Mouse (Mus musculus): ENCODE results near the gene Bcl2l1. TPM values are rescaled to one million over a fixed set of nuclear protein-coding genes. Genes with fewer than 3 reads are reported as not detected.

Gene Bcl2l1
- total RNA-seq, 2 experiments from 2014 or later: 14.4 to 28.6 TPM

GRCm38 (mm10) chr2:152783241-152783640 lies 48.3 kb downstream of the Bcl2l1 start:
- DNase-seq: no peak
- intact Hi-C loops (cut with DNase I; ENCODE audit: low total_unique reads): no loop called here

GRCm38 (mm10) chr2:152782656-152783055 lies 48.9 kb downstream of the Bcl2l1 start:
- intact Hi-C loops (cut with DNase I; ENCODE audit: low total_unique reads): no loop called here
- no peak for DNase-seq

GRCm38 (mm10) chr2:152781031-152781711 lies 50.4 kb downstream of the Bcl2l1 start:
- no peak for DNase-seq

GRCm38 (mm10) chr2:152780466-152780865 lies 51.1 kb downstream of the Bcl2l1 start:
- intact Hi-C loops (cut with DNase I; ENCODE audit: low total_unique reads): no loop called here
- no peak for DNase-seq

More at GRCm38 (mm10) chr2:152781031-152781711, 50.4 kb downstream of the Bcl2l1 start:
- intact Hi-C loops (cut with DNase I; ENCODE audit: low total_unique reads): no loop called here

- intact Hi-C loops (cut with DNase I; ENCODE audit: low total_unique reads): no loop called here
- no peak for DNase-seq
Observed at GRCm38 (mm10) chr2:152777081-152777480, 54.4 kb downstream of the Bcl2l1 start.

GRCm38 (mm10) chr2:152776435-152776834 lies 55.1 kb downstream of the Bcl2l1 start:
- intact Hi-C loops (cut with DNase I; ENCODE audit: low total_unique reads): no loop called here
- DNase-seq: no peak

- DNase-seq: no peak
- intact Hi-C loops (cut with DNase I; ENCODE audit: low total_unique reads): no loop called here
Observed at GRCm38 (mm10) chr2:152776019-152776418, 55.5 kb downstream of the Bcl2l1 start.

- intact Hi-C loops (cut with DNase I; ENCODE audit: low total_unique reads): no loop called here
- no peak for DNase-seq
Observed at GRCm38 (mm10) chr2:152775357-152775756, 56.2 kb downstream of the Bcl2l1 start.

- intact Hi-C loops (cut with DNase I; ENCODE audit: low total_unique reads): no loop called here
Observed at GRCm38 (mm10) chr2:152772231-152772630, 59.3 kb downstream of the Bcl2l1 start.

GRCm38 (mm10) chr2:152771571-152771970 lies 60.0 kb downstream of the Bcl2l1 start:
- no peak for DNase-seq
- intact Hi-C loops (cut with DNase I; ENCODE audit: low total_unique reads): no loop called here

More at GRCm38 (mm10) chr2:152772231-152772630, 59.3 kb downstream of the Bcl2l1 start:
- DNase-seq: no peak

GRCm38 (mm10) chr2:152769677-152770076 lies 61.9 kb downstream of the Bcl2l1 start:
- no peak for DNase-seq
- intact Hi-C loops (cut with DNase I; ENCODE audit: low total_unique reads): loop anchor here (5.0 kb wide), 2 partner anchors 63 to 72 kb away; partner anchors contain the start of gene Bcl2l1

GRCm38 (mm10) chr2:152767618-152768271 lies 63.8 kb downstream of the Bcl2l1 start:
- intact Hi-C loops (cut with DNase I; ENCODE audit: low total_unique reads): loop anchor here (5.0 kb wide), 2 partner anchors 65 to 70 kb away; partner anchors contain the start of gene Bcl2l1
- peak; percentile 42 for DNase-seq

- intact Hi-C loops (cut with DNase I; ENCODE audit: low total_unique reads): loop anchor here (5.0 kb wide), 2 partner anchors 66 to 69 kb away; partner anchors contain the start of gene Bcl2l1
- peak; percentile 90 for DNase-seq
Observed at GRCm38 (mm10) chr2:152766387-152767123, 65.0 kb downstream of the Bcl2l1 start.

- intact Hi-C loops (cut with DNase I; ENCODE audit: low total_unique reads): loop anchor here (5.0 kb wide), 2 partner anchors 67 to 68 kb away; partner anchors contain the start of gene Bcl2l1
- no peak for DNase-seq
Observed at GRCm38 (mm10) chr2:152765045-152765674, 66.4 kb downstream of the Bcl2l1 start.

- DNase-seq: no peak
- intact Hi-C loops (cut with DNase I; ENCODE audit: low total_unique reads): loop anchor here (5.0 kb wide), 2 partner anchors 67 to 68 kb away; partner anchors contain the start of gene Bcl2l1
Observed at GRCm38 (mm10) chr2:152764172-152765044, 67.1 kb downstream of the Bcl2l1 start.

- intact Hi-C loops (cut with DNase I; ENCODE audit: low total_unique reads): no loop called here
Observed at GRCm38 (mm10) chr2:152763310-152763709, 68.2 kb downstream of the Bcl2l1 start.

GRCm38 (mm10) chr2:152758351-152758750 lies 73.2 kb downstream of the Bcl2l1 start:
- no peak for DNase-seq
- intact Hi-C loops (cut with DNase I; ENCODE audit: low total_unique reads): no loop called here

More at GRCm38 (mm10) chr2:152763310-152763709, 68.2 kb downstream of the Bcl2l1 start:
- DNase-seq: no peak

GRCm38 (mm10) chr2:152757478-152757877 lies 74.0 kb downstream of the Bcl2l1 start:
- DNase-seq: no peak
- intact Hi-C loops (cut with DNase I; ENCODE audit: low total_unique reads): no loop called here
